Mouse (Mus musculus): ENCODE results near the gene Nptn.
A peak's percentile ranks its signal among the peaks of the same experiment; 100 is the strongest.

DNA sequence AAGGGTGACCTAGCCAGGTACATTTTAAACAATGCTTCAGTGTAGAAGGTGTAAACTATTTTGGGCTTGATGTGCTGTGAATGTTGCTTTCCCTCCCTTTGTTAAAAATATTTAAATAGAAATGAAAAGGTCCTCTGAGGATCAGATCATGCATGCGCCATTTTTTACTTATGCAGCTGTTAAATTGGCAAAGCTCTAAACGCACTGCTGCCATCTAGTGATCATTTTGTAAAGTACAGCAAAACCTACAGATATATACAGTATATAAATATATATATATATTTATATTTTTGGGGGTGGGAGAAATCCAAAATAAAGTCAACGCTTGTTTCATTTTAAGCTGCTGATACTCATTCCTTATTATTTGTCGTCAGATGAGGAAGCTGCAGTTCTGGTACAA lies 70.0 kb downstream of the Nptn start:
- TF ChIP-seq CTCF (conservative IDR thresholded peaks at IDR 0.05; ENCODE audit: low read length) (peak; percentile 52), POU5F1 (IDR thresholded peaks at IDR 0.05; ENCODE audit: borderline replicate concordance, low read length) (no peak), NANOG (IDR thresholded peaks at IDR 0.05; ENCODE audit: borderline replicate concordance, low read length) (no peak)
